In the genomic region with DNA sequence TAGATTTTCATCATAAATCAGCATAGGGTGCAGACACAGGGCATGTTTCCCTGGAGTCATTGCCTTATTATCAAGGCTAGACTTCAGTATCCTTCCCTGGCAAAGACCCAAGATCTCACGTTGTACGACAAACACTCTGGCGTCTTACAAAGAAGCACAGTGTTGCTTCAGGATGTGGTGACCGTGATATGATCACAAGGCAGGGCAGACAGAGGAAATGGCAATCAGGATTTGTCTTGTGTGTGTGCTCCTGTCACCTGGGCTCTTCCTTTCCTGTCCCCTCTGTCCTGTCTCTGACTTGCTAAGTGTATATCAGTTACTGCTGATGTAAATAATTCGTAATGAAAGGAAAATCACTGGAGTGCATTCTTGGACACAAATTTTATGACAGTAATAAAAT, we compare ENCODE assay signal across 10 mouse cellular contexts. TPM values are rescaled to one million over a fixed set of nuclear protein-coding genes. Genes with fewer than 3 reads are reported as not detected.
DNase-seq lines count a peak whose midpoint lies in the region; ATAC-seq lines count a peak whose summit lies in the region.
"Had no signal": no experiment of that assay in that cellular context is flagged by ENCODE, and none has a peak within 500 bp of the region (broad histone marks: within the 10 kb centered on the region; RNA-seq: fewer than 3 reads in every experiment).

No protein-coding gene starts in this region.

- DNase-seq in heart, adult 11 months = peak; percentile 65
- no peak for DNase-seq in heart, adult 9 months (ENCODE audit: low spot score in 2 of 2)
- DNase-seq in CD4-positive helper T cell, adult 2 months (ENCODE audit: low read depth, low spot score) = peak; percentile 72
- DNase-seq in induced T-regulatory cell, adult 2 months (ENCODE audit: low read depth) = peak; percentile 23
- no peak for DNase-seq in layer of hippocampus, postnatal 14 days (ENCODE audit: low spot score in 2 of 2)
- no peak for DNase-seq in right cerebral cortex, adult 2 months (ENCODE audit: low spot score in 2 of 2)
- no peak for DNase-seq in cerebellum, adult 8-10 months
- DNase-seq: cerebellum, postnatal 14 days; right cerebral cortex, adult 18-20 months had no signal

- peak; percentile 71 for ATAC-seq in megakaryocyte, adult 5-6 weeks (ENCODE audit: poor library complexity, severe bottlenecking)

RNA-seq across cellular contexts. Expression of gene N6amt1, which starts 29.4 kb away (rescaled TPM):
- total RNA-seq in megakaryocyte, adult 5-6 weeks (2015) = 9.1 and 9.5 TPM in 2 replicates
- 6.3 and 6.9 TPM in 2 replicates for total RNA-seq in megakaryocyte, adult 5-6 weeks (2017)
- total RNA-seq in layer of hippocampus, postnatal 14 days (2021) = 10 to 100 TPM; 17.1 to 17.7 TPM

Comparison
In these comparisons a context has a peak if more than half of its experiments do, and no peak if none do; other contexts are left out.
1. DNase-seq: peak in heart, adult 11 months (single experiment), CD4-positive helper T cell, adult 2 months (single experiment) and induced T-regulatory cell, adult 2 months (single experiment); none in heart, adult 9 months (0 of 2), layer of hippocampus, postnatal 14 days (0 of 2), right cerebral cortex, adult 2 months (0 of 2) and cerebellum, adult 8-10 months (single experiment).